Mouse (Mus musculus): ENCODE measurements around the gene Zbtb7b. TPM values are rescaled to one million over a fixed set of nuclear protein-coding genes. Genes with fewer than 3 reads are reported as not detected.

The Zbtb7b gene
- polyA plus RNA-seq, 1 experiment, result 2.8 TPM

DNA sequence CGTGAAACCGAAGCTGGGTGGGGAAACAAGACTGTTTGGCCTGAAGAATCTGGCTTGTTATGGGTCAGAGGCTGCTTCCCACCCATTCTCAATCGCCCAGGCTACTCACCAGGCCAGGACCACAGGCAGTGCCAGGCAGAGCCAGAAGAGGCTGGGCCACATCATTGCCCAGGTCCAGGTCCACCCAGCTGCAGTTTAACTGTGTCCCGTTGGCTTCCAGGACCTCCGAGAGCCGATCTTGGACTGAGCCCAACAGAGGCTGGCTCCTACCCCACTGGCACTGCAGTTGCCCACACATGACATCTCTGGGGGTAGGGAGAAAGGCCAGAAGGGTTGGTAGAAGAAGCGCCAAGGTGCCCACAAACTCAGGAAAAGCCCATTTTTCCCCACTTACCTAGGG lies 51.3 kb downstream of the Zbtb7b start:
- DNase-seq (ENCODE audit: low read depth), result no peak

DNA sequence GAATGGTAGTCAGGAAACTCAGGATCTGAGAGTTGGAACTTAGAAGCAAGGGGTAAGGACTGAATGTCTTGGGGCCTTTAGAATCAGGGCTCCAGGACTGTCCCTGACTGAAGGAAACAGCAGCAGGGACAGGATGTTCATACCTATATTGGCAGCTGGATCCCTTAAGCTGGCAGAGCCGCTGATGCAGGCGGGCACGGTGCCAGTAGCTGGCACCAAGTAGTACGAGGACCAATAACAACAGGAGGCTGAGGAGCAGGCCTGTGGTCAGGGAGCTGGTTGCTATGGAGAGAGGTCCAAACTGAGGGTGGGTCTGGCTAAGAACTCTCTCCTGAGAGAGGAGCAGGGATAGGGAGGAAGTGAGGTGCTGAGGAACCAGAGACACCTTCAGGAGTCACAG lies 52.8 kb downstream of the Zbtb7b start:
- TF ChIP-seq POLR2A (IDR thresholded peaks at IDR 0.05; ENCODE audit: borderline replicate concordance, extremely low read depth, insufficient read depth, insufficient read length, poor library complexity, severe bottlenecking) (no peak), CTCF (IDR thresholded peaks at IDR 0.05; ENCODE audit: borderline replicate concordance, extremely low read depth, insufficient read depth, insufficient read length) (no peak)
- DNase-seq (ENCODE audit: low read depth), result no peak

More for the DNA sequence above, 51.3 kb downstream of the Zbtb7b start:
- TF ChIP-seq CTCF (IDR thresholded peaks at IDR 0.05; ENCODE audit: borderline replicate concordance, extremely low read depth, insufficient read depth, insufficient read length) (no peak), POLR2A (IDR thresholded peaks at IDR 0.05; ENCODE audit: borderline replicate concordance, extremely low read depth, insufficient read depth, insufficient read length, poor library complexity, severe bottlenecking) (no peak)

DNA sequence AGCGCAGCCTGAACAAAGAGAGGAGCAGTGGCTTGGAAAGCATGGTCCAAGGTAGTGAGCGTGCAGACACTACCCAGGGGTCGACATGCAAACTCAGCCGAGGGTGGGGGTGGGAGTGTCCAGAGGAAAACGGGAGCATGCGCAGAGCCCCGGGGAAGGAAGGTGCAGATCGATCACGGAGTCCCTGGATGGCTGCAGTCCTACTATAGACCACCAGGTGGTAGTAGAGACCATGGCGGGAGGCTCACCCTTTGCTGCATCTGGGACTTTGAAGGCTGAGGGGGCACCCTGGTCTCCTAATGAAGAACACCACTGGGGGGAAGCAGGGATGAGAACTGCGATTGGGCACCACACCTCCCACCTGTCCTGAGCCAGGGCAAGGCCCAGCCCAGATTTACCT lies 54.1 kb downstream of the Zbtb7b start:
- peak; percentile 88 for DNase-seq (ENCODE audit: low read depth)
- TF ChIP-seq POLR2A (IDR thresholded peaks at IDR 0.05; ENCODE audit: borderline replicate concordance, extremely low read depth, insufficient read depth, insufficient read length, poor library complexity, severe bottlenecking) (no peak), CTCF (IDR thresholded peaks at IDR 0.05; ENCODE audit: borderline replicate concordance, extremely low read depth, insufficient read depth, insufficient read length) (peak; percentile 96)

DNA sequence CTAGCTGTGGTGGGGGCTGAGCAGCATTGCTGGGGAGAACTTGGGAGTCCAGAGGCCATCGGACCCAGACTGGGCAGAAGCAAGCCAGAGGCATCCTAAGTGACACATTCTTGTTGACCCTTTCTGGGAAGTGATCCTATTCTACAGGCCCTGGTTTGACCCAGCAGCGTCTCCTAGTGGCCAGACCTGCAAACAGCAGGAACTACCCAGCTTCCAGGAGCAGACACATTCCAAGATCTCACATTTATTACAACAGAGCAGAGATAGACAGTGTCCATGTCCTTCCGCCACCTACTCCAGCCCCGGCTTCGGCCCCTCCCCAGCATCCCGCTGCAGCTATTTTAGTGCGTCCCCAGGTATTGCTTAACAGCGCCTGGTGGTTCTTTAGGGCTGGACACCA lies 55.2 kb downstream of the Zbtb7b start:
- DNase-seq (ENCODE audit: low read depth), result peak; percentile 73
- TF ChIP-seq CTCF (IDR thresholded peaks at IDR 0.05; ENCODE audit: borderline replicate concordance, extremely low read depth, insufficient read depth, insufficient read length), result peak; percentile 88
- no peak for TF ChIP-seq POLR2A (IDR thresholded peaks at IDR 0.05; ENCODE audit: borderline replicate concordance, extremely low read depth, insufficient read depth, insufficient read length, poor library complexity, severe bottlenecking)

DNA sequence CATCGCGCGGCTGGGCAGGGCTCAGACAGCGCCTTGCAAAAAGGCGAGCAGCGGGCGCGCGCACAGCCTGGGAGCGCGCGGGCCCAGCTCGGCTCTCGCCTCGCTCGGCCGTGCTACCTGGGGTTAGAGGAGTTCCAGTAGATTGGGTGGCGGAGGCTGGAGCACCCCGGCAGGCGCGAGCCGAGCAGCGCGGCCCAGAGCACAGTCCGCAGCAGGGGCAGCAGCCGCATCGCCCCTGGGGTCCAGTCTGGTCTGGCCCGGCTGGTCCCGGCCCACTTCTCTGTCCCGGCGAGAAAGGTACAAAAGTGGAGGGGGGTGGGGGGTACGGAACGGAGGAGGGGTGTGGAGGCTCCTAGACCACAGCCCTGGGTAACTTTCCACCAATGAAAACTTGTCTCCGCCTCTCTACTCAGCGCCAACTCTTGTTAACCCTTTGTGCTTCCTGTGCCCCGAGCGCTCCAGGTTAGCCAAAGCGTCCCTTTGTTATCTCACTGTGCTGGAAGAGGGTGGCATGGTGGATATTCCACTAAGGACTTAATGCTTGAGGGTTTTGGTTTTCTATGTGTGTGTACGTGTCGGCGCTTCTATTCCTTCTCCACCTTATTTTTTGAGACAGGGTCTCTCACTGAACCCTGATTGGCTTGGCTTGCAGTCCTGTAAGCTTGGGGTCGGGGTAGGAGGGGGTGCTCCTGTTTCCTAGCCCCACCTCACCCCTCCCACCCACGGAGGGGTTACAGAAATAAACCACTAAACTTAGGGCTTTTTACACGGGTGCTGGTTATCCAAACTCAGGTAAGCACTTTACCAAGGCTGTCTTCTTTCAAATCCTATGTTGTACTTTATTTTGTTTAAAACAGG lies 56.6 kb downstream of the Zbtb7b start, which contains the start of gene Efna4:
Efna4 (minus strand) TSS at position 308 of the 858 bp plus-strand sequence.
- peak; percentile 90 for DNase-seq (ENCODE audit: low read depth)
- TF ChIP-seq CTCF (IDR thresholded peaks at IDR 0.05; ENCODE audit: borderline replicate concordance, extremely low read depth, insufficient read depth, insufficient read length) (no peak), POLR2A (IDR thresholded peaks at IDR 0.05; ENCODE audit: borderline replicate concordance, extremely low read depth, insufficient read depth, insufficient read length, poor library complexity, severe bottlenecking) (0 out of 2 replicates have a peak, but pooled peaks have one; percentile 46)

GRCm38 (mm10) chr3:89337062-89337720 lies 57.4 kb downstream of the Zbtb7b start:
- DNase-seq (ENCODE audit: low read depth), result peak; percentile 37

GRCm38 (mm10) chr3:89336529-89336928 lies 58.0 kb downstream of the Zbtb7b start:
- no peak for TF ChIP-seq CTCF (IDR thresholded peaks at IDR 0.05; ENCODE audit: borderline replicate concordance, extremely low read depth, insufficient read depth, insufficient read length)
- no peak for TF ChIP-seq POLR2A (IDR thresholded peaks at IDR 0.05; ENCODE audit: borderline replicate concordance, extremely low read depth, insufficient read depth, insufficient read length, poor library complexity, severe bottlenecking)
- DNase-seq (ENCODE audit: low read depth), result peak; percentile 25

More at GRCm38 (mm10) chr3:89337062-89337720, 57.4 kb downstream of the Zbtb7b start:
- TF ChIP-seq POLR2A (IDR thresholded peaks at IDR 0.05; ENCODE audit: borderline replicate concordance, extremely low read depth, insufficient read depth, insufficient read length, poor library complexity, severe bottlenecking) (no peak), CTCF (IDR thresholded peaks at IDR 0.05; ENCODE audit: borderline replicate concordance, extremely low read depth, insufficient read depth, insufficient read length) (no peak)

DNA sequence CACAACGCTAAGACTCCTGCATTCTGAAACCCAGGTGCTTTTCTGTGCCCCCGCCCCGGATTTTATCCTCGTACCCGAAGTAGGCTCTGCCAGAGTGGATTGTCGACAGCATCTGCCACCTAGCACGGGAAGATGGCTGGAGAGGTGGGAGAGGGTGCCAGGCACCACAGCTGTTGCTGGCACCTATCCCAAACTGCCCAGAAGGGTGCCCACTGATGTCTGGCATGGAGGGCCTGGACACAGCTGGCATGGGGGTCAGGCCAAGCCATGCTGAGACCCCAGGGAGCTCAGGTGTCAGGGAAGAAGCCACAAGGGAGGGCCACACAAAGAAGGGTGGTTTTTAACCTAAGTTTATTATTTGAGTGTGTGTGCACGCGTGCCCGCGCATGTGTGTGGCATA lies 61.5 kb downstream of the Zbtb7b start:
- TF ChIP-seq CTCF (IDR thresholded peaks at IDR 0.05; ENCODE audit: borderline replicate concordance, extremely low read depth, insufficient read depth, insufficient read length), result no peak
- no peak for TF ChIP-seq POLR2A (IDR thresholded peaks at IDR 0.05; ENCODE audit: borderline replicate concordance, extremely low read depth, insufficient read depth, insufficient read length, poor library complexity, severe bottlenecking)
- peak; percentile 46 for DNase-seq (ENCODE audit: low read depth)

DNA sequence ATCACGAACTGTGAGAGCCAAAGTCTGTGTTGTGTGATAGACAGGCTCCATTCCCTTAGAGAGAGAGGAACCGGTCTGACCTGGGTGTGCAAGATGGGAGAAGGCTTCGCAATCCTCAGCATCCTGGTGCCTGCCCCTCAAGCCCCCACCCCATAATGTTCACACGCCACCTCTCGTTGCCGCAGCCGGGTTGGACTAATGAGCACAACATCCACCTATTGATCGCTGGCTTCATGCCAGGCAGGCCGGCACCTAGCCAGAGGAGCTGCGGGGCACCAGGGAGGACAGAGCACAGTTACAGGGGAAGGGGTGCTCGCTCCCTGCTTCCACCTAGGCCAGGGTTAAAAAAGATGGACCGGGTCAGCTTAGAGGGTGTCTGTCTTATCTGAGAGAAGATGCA lies 62.1 kb downstream of the Zbtb7b start:
- TF ChIP-seq POLR2A (IDR thresholded peaks at IDR 0.05; ENCODE audit: borderline replicate concordance, extremely low read depth, insufficient read depth, insufficient read length, poor library complexity, severe bottlenecking), result no peak
- TF ChIP-seq CTCF (IDR thresholded peaks at IDR 0.05; ENCODE audit: borderline replicate concordance, extremely low read depth, insufficient read depth, insufficient read length), result no peak
- peak; percentile 62 for DNase-seq (ENCODE audit: low read depth)

DNA sequence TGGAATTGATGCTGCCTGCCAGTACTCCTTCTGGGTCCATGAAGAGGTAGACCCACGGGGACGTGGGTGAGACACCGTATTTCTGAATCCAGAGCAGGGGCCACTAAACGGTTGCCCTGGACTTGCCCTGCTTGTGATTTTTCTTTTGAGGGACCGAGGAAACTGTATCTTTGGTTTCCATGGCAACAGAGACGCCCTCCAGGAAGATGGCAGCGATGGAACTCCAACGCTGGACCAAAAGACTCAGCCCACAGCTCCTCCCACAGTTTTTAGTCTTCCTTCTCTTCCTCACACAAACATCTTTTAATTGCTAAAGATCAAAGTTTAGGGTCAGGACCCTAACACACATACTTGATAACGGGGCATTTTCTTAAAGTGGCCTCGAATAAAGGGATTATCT lies 62.6 kb downstream of the Zbtb7b start:
- TF ChIP-seq POLR2A (IDR thresholded peaks at IDR 0.05; ENCODE audit: borderline replicate concordance, extremely low read depth, insufficient read depth, insufficient read length, poor library complexity, severe bottlenecking) (no peak), CTCF (IDR thresholded peaks at IDR 0.05; ENCODE audit: borderline replicate concordance, extremely low read depth, insufficient read depth, insufficient read length) (no peak)
- peak; percentile 54 for DNase-seq (ENCODE audit: low read depth)

DNA sequence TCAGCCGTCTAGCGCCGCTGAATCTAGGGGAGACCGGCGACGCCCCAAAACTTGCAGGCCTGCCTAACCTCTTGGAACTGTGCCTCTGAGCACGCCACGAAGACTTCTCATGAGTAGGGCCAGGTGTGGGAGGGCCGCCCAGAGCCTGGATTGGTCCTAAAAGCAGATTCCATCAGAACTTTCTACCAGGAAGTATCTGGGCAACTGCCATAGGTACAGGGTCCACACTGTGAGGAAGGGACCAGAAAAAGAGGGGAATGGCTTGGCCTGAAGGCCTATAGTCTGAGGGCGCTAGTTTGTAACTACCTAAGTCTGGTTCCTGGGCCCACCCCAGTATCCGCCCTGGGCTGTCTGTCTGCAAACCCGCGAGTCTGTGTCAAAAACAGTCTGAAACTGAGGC lies 63.0 kb downstream of the Zbtb7b start:
- no peak for DNase-seq (ENCODE audit: low read depth)
- TF ChIP-seq CTCF (IDR thresholded peaks at IDR 0.05; ENCODE audit: borderline replicate concordance, extremely low read depth, insufficient read depth, insufficient read length), result no peak
- TF ChIP-seq POLR2A (IDR thresholded peaks at IDR 0.05; ENCODE audit: borderline replicate concordance, extremely low read depth, insufficient read depth, insufficient read length, poor library complexity, severe bottlenecking), result no peak

Measured in brain, embryonic 14.5 days (tissue).